Mouse (Mus musculus): ENCODE results near the gene Creld1. TPM values are rescaled to one million over a fixed set of nuclear protein-coding genes. Genes with fewer than 3 reads are reported as not detected.

The Creld1 gene
- polyA plus RNA-seq, 1 experiment from 2014 or later: 54.3 TPM

- Histone ChIP-seq H3K9ac (peak overlapping the region; percentile 23; the same call in 1 of the 2 replicates), H3K27ac (no peak overlapping the region), H3K4me3 (peak overlapping the region; percentile 39), H3K36me3 (peaks cover 22% of the 10 kb centered on the region), H3K9me3 (replicated peaks) (no peaks in the 10 kb centered on the region), H3K4me1 (peaks cover 19% of the 10 kb centered on the region), H3K4me2 (replicated peaks) (peak overlapping the region; percentile 59), H3K27me3 (peaks cover 15% of the 10 kb centered on the region)
- WGBS: 50% methylated on average over 28 of the region's 28 CpGs
- peak; percentile 24 for ATAC-seq (ENCODE audit: low FRiP score)
Measured at GRCm38 (mm10) chr6:113495071-113495675, 12.1 kb downstream of the Creld1 start.

DNA sequence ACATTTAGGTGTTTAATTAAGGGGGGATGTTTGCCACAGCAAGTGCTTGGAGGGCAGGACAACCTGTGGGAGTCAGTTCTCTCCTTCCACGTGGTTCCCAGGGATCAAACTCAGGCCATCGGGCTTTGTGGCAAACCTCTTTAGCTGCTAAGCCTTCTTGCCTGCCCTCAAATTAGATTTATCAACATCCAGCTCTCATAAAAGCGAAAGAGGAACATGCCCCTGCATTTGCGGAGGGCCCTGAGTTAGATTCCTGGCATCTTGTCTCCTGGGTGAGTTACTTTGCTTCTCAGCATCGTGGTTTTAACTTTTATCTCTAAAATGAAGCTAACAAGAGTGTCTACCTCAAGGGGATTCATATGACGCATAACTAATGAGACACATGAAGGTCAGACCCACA is 16.2 kb downstream of the Creld1 start:
- H3K4me3 ChIP-seq: no peak overlapping the region
- peaks cover 23% of the 10 kb centered on the region for H3K4me1 ChIP-seq
- H3K9ac ChIP-seq: no peak overlapping the region
- no peak overlapping the region for H3K4me2 ChIP-seq (replicated peaks)
- WGBS: 78% methylated on average over 6 of the region's 6 CpGs
- H3K9me3 ChIP-seq (replicated peaks): no peaks in the 10 kb centered on the region
- no peak overlapping the region for H3K27ac ChIP-seq
- peaks cover 28% of the 10 kb centered on the region for H3K27me3 ChIP-seq
- no peak for ATAC-seq (ENCODE audit: low FRiP score)
- no peaks in the 10 kb centered on the region for H3K36me3 ChIP-seq

GRCm38 (mm10) chr6:113501388-113502084 is 18.4 kb downstream of the Creld1 start, which contains the start of gene Prrt3:
Gene Prrt3 (minus strand): TSS chr6:113501931.
- ATAC-seq (ENCODE audit: low FRiP score): peak; percentile 79
- H3K27ac ChIP-seq: 0 out of 2 replicates have a peak within 1 kb of the TSS, but pooled peaks have one; percentile 8
- peak within 1 kb of the TSS; percentile 74 for H3K9ac ChIP-seq
- no peaks in the 10 kb centered on the region for H3K36me3 ChIP-seq
- peak within 1 kb of the TSS; percentile 82 for H3K4me2 ChIP-seq (replicated peaks)
- H3K4me3 ChIP-seq: peak within 1 kb of the TSS; percentile 52
- peaks cover 13% of the 10 kb centered on the region for H3K27me3 ChIP-seq
- no peaks in the 10 kb centered on the region for H3K9me3 ChIP-seq (replicated peaks)
- H3K4me1 ChIP-seq: peaks cover 7% of the 10 kb centered on the region
- WGBS: 3% methylated on average over 32 of the region's 32 CpGs

GRCm38 (mm10) chr6:113502801-113503200 is 19.7 kb downstream of the Creld1 start:
- Histone ChIP-seq H3K4me1 (peaks cover 8% of the 10 kb centered on the region), H3K36me3 (no peaks in the 10 kb centered on the region), H3K4me3 (no peak overlapping the region), H3K9ac (no peak overlapping the region), H3K4me2 (replicated peaks) (no peak overlapping the region), H3K27me3 (peaks cover 13% of the 10 kb centered on the region), H3K9me3 (replicated peaks) (no peaks in the 10 kb centered on the region), H3K27ac (no peak overlapping the region)
- 65% methylated on average over 2 of the region's 2 CpGs for WGBS
- ATAC-seq (ENCODE audit: low FRiP score): no peak

GRCm38 (mm10) chr6:113505689-113506088 is 22.6 kb downstream of the Creld1 start:
- no peak for ATAC-seq (ENCODE audit: low FRiP score)
- no peak overlapping the region for H3K9ac ChIP-seq
- no peaks in the 10 kb centered on the region for H3K36me3 ChIP-seq
- H3K4me2 ChIP-seq (replicated peaks): no peak overlapping the region
- no peak overlapping the region for H3K4me3 ChIP-seq
- WGBS: 80% methylated on average over 1 of the region's 1 CpGs
- H3K27ac ChIP-seq: no peak overlapping the region
- H3K4me1 ChIP-seq: peaks cover 13% of the 10 kb centered on the region
- H3K27me3 ChIP-seq: peaks cover 7% of the 10 kb centered on the region
- no peaks in the 10 kb centered on the region for H3K9me3 ChIP-seq (replicated peaks)

DNA sequence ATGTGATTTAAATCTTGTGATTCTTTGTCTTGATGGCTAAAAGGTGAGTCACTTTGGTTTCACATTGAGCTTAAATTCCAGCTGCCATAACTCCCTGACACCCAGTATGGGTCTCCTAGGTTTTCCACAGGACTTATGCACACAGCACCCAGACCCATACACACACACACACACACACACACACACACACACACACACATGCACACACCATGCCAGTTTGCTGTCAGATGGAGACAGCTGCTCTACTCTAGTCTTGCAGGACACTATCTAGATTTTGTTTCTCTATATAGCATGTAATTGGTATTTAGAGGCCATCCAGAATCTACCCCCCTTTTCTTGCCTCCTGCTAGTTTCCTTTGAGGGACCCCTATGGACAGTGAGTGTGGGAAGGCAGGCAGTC is 24.0 kb downstream of the Creld1 start:
- Histone ChIP-seq H3K4me1 (0 out of 2 replicates have a peak, but pooled peaks cover 5% of the 10 kb centered on the region), H3K36me3 (no peaks in the 10 kb centered on the region), H3K9me3 (replicated peaks) (no peaks in the 10 kb centered on the region), H3K4me2 (replicated peaks) (no peak overlapping the region), H3K27me3 (no peaks in the 10 kb centered on the region; the same call in 1 of the 2 replicates), H3K4me3 (no peak overlapping the region), H3K9ac (no peak overlapping the region), H3K27ac (no peak overlapping the region)
- no peak for ATAC-seq (ENCODE audit: low FRiP score)

DNA sequence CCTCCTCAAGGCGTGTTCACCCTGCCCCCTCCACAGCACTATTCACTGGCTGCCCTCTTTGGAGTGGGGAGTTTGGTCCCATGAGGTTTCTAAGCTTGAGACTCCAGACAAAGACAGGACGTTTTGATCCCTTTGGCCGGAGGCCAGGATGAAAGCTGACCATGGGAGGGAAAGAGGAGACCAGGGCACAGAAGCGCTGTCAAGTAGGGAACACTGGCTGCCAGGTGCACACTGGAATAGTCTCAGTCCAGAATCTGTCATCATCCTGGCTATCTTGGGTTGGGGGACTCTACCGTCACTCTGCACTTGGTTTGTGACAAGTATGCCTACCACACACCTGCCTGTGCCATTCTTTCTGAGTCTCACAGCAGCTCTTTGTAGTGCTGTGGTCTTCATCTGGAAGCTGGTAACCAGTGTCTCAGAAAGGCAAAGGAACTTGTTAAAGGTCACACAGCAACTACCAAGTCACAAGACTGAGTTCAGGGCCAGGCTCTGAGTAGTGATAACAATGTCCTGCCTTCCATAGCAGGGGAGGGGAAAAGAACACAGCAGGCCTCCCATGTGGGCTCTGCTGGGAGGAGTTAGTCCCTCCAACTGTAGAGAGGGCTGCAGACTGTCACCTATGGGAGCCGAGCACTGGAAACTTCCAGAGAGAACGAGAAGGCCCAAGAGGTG is 25.3 kb downstream of the Creld1 start:
- Histone ChIP-seq H3K9ac (no peak overlapping the region), H3K36me3 (peaks cover 4% of the 10 kb centered on the region), H3K27ac (no peak overlapping the region), H3K4me2 (replicated peaks) (no peak overlapping the region), H3K27me3 (no peaks in the 10 kb centered on the region), H3K4me1 (0 out of 2 replicates have a peak, but pooled peaks cover 5% of the 10 kb centered on the region), H3K9me3 (replicated peaks) (no peaks in the 10 kb centered on the region), H3K4me3 (no peak overlapping the region)
- 61% methylated on average over 7 of the region's 7 CpGs for WGBS
- ATAC-seq (ENCODE audit: low FRiP score): no peak

DNA sequence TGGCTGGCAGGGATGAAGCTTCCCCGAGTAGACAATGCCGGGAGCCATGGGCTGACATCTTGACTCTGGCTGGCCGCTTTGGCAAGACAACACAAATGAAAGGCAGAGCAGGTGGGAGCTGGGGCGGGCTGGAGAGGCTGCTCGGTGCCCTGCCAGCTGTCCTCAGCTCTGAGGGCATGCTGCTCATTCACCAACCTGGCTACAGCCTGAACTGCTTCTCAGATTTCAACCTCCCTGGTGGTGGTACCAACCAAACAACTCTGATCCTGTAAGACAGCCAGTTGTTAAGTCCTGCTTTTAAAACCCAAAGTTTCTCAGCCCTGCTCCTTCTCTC is 25.8 kb downstream of the Creld1 start:
- H3K4me2 ChIP-seq (replicated peaks): no peak overlapping the region
- H3K4me3 ChIP-seq: no peak overlapping the region
- ATAC-seq (ENCODE audit: low FRiP score): no peak
- H3K36me3 ChIP-seq: peaks cover 9% of the 10 kb centered on the region
- no peaks in the 10 kb centered on the region for H3K27me3 ChIP-seq
- H3K9me3 ChIP-seq (replicated peaks): no peaks in the 10 kb centered on the region
- WGBS: 51% methylated on average over 5 of the region's 5 CpGs
- 0 out of 2 replicates have a peak, but pooled peaks cover 5% of the 10 kb centered on the region for H3K4me1 ChIP-seq
- no peak overlapping the region for H3K27ac ChIP-seq
- H3K9ac ChIP-seq: no peak overlapping the region

DNA sequence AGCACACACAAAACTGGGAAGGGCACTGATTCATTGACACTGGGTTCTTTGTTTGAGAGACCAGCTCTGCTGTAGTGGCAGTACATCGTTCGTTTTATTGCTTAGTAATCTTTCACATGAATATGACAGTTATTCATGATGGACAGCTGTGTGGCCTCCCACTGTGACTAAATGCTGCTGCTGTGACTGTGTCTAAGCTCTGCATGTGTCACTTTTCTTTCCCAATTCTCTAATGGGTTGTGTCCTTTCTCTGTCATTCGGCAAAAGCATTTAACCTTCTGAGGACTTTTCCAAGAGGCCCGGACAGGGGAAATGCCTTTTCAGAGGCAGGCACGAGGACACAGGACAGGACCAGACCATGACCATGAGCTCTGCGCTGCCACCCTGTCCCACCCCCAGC is 30.8 kb downstream of the Creld1 start:
- Histone ChIP-seq H3K9me3 (replicated peaks) (no peaks in the 10 kb centered on the region), H3K4me3 (no peak overlapping the region), H3K4me1 (no peaks in the 10 kb centered on the region), H3K36me3 (peaks cover 58% of the 10 kb centered on the region), H3K4me2 (replicated peaks) (no peak overlapping the region), H3K9ac (no peak overlapping the region), H3K27ac (no peak overlapping the region), H3K27me3 (no peaks in the 10 kb centered on the region)
- ATAC-seq (ENCODE audit: low FRiP score): no peak
- 90% methylated on average over 6 of the region's 6 CpGs for WGBS

DNA sequence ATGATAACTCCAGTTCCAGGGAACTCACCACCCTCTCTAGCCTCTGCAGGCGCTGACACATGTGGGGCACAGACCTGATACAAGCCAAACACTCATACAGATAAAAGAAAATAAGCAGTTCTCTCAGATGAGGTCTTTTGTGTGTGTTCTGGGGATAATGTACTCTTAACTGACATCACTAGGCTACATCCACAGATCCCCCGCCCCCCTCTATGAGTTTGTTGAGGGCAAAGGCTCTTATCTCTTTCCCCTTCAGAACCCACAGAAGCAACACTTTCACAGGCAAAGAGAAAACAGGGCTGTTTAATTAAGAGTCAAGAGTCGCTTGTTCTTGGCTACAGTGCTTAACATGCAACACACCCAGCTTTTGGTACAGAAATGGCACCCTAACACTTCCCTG is 31.5 kb downstream of the Creld1 start:
- no peak overlapping the region for H3K27ac ChIP-seq
- no peaks in the 10 kb centered on the region for H3K27me3 ChIP-seq
- H3K4me1 ChIP-seq: no peaks in the 10 kb centered on the region
- no peak overlapping the region for H3K4me2 ChIP-seq (replicated peaks)
- ATAC-seq (ENCODE audit: low FRiP score): no peak
- WGBS: 95% methylated on average over 3 of the region's 3 CpGs
- no peak overlapping the region for H3K9ac ChIP-seq
- no peaks in the 10 kb centered on the region for H3K9me3 ChIP-seq (replicated peaks)
- peaks cover 65% of the 10 kb centered on the region for H3K36me3 ChIP-seq
- no peak overlapping the region for H3K4me3 ChIP-seq

DNA sequence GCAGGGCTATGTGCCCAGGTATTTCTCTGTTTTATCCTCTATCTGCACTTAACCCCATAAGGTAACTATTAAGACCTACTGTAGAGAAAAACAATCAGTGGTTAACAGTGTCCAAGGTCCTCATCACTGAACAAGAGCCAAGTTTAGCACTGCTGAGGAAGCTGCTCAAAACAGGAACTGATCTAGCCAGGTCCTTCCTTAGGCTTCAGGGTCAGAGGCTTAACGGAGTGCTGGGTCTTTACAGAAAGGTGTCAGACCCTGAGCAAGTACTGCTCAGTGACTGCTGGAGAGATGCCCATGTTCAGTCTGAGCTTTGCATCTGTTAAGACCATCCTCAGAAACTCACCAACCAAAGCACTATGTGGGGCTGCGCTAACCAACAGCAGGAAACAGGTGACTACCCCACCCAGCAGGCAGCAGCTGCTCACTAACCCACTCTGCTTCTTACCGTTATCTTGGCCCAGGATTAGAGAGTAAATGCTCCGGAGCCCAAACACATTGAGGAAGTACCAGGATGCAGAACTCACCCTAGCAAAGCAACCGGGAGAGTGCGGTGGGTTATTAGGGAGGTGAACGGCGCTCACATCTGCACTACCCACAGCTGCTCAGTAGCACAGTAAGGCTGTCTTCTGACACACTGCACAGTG is 34.5 kb downstream of the Creld1 start:
- no peak overlapping the region for H3K4me2 ChIP-seq (replicated peaks)
- no peaks in the 10 kb centered on the region for H3K27me3 ChIP-seq
- H3K4me3 ChIP-seq: no peak overlapping the region
- H3K4me1 ChIP-seq: no peaks in the 10 kb centered on the region
- H3K9ac ChIP-seq: no peak overlapping the region
- no peaks in the 10 kb centered on the region for H3K9me3 ChIP-seq (replicated peaks)
- no peak for ATAC-seq (ENCODE audit: low FRiP score)
- H3K27ac ChIP-seq: no peak overlapping the region
- WGBS: 98% methylated on average over 8 of the region's 8 CpGs
- H3K36me3 ChIP-seq: peaks cover 91% of the 10 kb centered on the region

- Histone ChIP-seq H3K27me3 (no peaks in the 10 kb centered on the region), H3K9ac (no peak overlapping the region), H3K4me2 (replicated peaks) (no peak overlapping the region), H3K36me3 (peaks cover 61% of the 10 kb centered on the region), H3K27ac (no peak overlapping the region), H3K9me3 (replicated peaks) (no peaks in the 10 kb centered on the region), H3K4me3 (no peak overlapping the region), H3K4me1 (no peaks in the 10 kb centered on the region)
- ATAC-seq (ENCODE audit: low FRiP score): no peak
- WGBS: 88% methylated on average over 1 of the region's 1 CpGs
Measured at GRCm38 (mm10) chr6:113522310-113522709, 39.2 kb downstream of the Creld1 start.
